Mouse (Mus musculus) megakaryocyte, embryonic 14.5 days (primary cell): ENCODE measurements around the gene Eya4.

Source experiments
- FLI1 ChIP-seq: IDR thresholded peaks from 2 replicates; pipeline ENCODE4 v1.6.1; 2012; ENCODE audit warnings: low read length, inconsistent platforms, mixed read lengths
- GATA1 ChIP-seq: IDR thresholded peaks from 3 replicates; pipeline ENCODE4 v1.6.1; 2012; ENCODE audit warnings: mixed read lengths, low read length, inconsistent platforms, borderline replicate concordance

- TF ChIP-seq GATA1 (no peak), FLI1 (no peak)
Measured at GRCm38 (mm10) chr10:23189836-23190235, 160.8 kb downstream of the Eya4 start.
